Mouse (Mus musculus) lung, adult 2 months (tissue): ENCODE measurements around the gene Otub2. TPM values are rescaled to one million over a fixed set of nuclear protein-coding genes. Genes with fewer than 3 reads are reported as not detected.

Experiments
- DNase-seq: peaks from one replicate; pipeline ENCODE4 v3.0.0; 2022
- H3K4me1 ChIP-seq: fragments of 200-500 bp; 2 replicates; pipeline ENCODE4 v1.6.1; 2011; ENCODE audit warnings: low read length; ENCODE audit not compliant: control insufficient read depth, insufficient read depth
- H3K4me3 ChIP-seq: fragments of 200-500 bp; replicated peaks from 2 replicates; pipeline ENCODE3; 2011; ENCODE audit warnings: low read depth, mild to moderate bottlenecking, control low read depth, low read length; ENCODE audit errors: extremely low read depth
- CTCF ChIP-seq: fragments of 200-500 bp; IDR thresholded peaks from 2 replicates; pipeline ENCODE4 v1.5.1; 2011; ENCODE audit warnings: mild to moderate bottlenecking, low read length, control low read depth; ENCODE audit not compliant: insufficient read depth
- POLR2A ChIP-seq: fragments of 200-500 bp; IDR thresholded peaks from 2 replicates; pipeline ENCODE4 v1.6.1; 2011; ENCODE audit warnings: low read depth, mild to moderate bottlenecking, control low read depth, low read length, borderline replicate concordance; ENCODE audit errors: extremely low read depth
- WGBS: fragments of 180-500 bp; shearing (Covaris S2); methylation state at CpG from one replicate; pipeline ENCODE4 v1.1.7; 2018; 5-methylcytosine and 5-hydroxymethylcytosine counted together
- polyA plus RNA-seq: library from polyadenylated mRNA; depleted of rRNA; stranded (reverse); fragments of >200 nt; gene quantifications from 2 replicates; pipeline ENCODE4 v1.2.3, GENCODE M21; 2012

Otub2 gene
- polyA plus RNA-seq, 1 experiment: 10.4 TPM

DNA sequence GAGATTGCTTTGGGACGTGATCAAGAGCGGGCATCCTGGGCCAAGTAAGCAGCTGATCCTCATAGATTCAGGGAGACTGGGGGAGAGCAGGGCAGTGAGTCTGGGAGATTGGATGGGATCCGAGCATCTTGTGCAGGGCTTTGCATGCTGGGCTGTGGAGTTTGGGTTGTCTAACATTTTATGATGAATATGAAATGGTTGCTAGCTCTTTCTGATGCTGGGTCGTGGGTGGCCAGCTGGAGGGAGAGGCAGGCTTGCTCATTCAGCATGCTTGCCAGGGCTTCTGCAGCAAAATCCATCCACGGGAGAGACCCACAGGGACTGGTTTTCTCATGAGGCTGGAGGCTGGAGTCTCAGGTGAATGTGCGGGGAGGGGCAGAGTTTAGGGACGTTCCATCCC, 2.6 kb downstream of the Otub2 start:
- no peak for TF ChIP-seq POLR2A
- TF ChIP-seq CTCF: no peak
- H3K4me1 ChIP-seq: no peaks in the 10 kb centered on the region; the same call in none of the 2 replicates
- DNase-seq: no peak
- H3K4me3 ChIP-seq: no peak overlapping the region
- 52% methylated on average over 7 of the region's 7 CpGs for WGBS

DNA sequence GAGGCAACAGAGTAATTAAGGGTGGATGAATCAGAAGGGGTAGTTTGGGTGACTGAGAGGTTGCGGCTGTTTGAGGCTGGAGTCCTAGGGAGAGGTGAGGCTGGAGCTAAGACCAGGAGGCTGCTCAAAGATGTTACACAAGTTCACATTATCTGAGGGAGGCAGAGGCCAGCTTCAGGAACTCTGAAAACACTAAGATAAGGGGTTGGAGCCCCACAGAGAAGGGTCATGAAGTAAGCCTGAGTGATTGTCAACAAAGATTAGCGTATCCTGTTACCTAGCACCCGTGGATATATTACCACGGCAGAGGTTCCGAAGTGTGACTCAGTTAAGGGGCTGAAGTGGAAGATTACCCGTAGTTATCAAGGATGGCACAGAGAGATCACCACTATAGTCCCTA, 5.0 kb downstream of the Otub2 start:
- H3K4me3 ChIP-seq: no peak overlapping the region
- no peaks in the 10 kb centered on the region; the same call in none of the 2 replicates for H3K4me1 ChIP-seq
- DNase-seq: no peak
- TF ChIP-seq POLR2A: no peak
- no peak for TF ChIP-seq CTCF
- 46% methylated on average over 6 of the region's 6 CpGs for WGBS

DNA sequence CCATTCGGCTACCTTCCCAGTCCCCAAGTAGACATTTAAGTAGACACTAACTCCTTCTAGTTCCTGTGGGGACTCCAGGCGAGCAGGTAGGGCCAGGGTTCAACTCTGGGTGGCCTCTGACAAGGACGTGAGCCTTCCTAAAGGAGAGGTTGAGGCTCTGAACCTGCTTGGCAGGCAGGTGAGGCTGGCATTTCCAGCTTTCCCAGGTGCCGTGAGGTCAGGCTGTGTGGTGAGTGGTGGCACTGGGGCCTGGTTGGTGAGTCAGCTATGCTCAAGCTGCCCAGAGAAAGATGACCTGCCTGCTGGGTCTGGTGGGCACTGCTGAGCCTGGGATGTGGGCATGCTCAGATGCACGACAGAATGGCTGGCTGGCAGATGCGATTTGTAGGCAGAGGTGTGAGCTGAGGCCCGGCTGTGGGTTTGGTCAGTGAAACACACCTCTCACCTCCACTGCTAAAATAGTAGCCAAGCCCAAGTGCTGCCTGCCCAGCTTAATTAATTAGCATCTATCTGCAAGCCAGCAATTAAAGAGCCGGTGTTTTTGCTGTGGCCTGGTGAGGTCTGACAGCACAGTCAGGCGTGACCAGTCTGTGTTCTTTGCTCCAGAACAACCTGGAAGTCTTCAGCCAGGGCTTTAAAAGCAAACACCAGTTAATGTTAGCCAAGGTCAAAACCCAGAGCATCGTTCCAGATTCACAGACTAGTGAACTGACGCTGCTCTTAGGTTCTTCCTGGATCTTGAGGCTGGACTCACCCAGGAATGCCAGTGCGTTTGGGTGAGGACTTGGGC, 7.2 kb downstream of the Otub2 start:
- TF ChIP-seq POLR2A (no peak), CTCF (no peak)
- H3K4me3 ChIP-seq: no peak overlapping the region
- DNase-seq: no peak
- H3K4me1 ChIP-seq: no peaks in the 10 kb centered on the region
- WGBS: 58% methylated on average over 12 of the region's 12 CpGs

DNA sequence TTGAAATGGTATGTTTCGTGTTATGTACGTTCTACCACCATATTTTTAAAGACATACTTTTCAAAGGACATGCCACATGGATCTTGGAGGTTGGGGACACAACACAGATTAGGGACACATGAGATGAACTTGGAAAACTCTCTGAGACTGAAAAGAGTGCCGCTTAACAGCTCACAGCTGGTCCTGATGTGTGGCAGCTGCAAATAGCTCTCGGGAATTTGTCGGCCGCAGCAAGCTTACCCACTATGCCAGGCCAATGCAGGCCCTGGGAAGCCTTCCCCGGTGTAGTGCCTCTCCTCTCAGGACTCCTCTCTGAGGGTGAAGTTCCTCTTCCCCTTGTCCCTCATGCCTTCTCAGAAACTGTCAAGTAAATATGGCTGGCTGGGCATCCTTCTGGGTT, 8.3 kb downstream of the Otub2 start:
- no peak for TF ChIP-seq POLR2A
- no peak for TF ChIP-seq CTCF
- 65% methylated on average over 7 of the region's 7 CpGs for WGBS
- Histone ChIP-seq H3K4me3 (no peak overlapping the region), H3K4me1 (no peaks in the 10 kb centered on the region)
- DNase-seq: no peak

DNA sequence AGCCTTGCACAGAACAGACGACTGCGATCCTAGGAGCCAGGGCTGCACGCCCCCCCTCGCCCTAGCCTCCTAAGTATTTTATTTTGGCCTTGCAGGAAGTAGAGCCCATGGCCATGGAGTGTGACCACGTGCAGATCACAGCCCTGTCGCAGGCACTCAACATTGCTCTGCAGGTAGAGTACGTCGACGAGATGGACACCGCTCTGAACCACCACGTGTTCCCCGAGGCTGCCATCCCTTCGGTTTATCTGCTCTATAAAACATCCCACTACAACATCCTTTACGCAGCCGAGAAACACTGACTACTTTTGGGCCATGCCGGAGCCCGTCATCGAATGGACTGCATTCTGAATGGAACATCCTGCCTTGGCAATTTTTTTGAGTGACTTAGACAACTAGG, 15.6 kb downstream of the Otub2 start:
- 86% methylated on average over 18 of the region's 18 CpGs for WGBS

DNA sequence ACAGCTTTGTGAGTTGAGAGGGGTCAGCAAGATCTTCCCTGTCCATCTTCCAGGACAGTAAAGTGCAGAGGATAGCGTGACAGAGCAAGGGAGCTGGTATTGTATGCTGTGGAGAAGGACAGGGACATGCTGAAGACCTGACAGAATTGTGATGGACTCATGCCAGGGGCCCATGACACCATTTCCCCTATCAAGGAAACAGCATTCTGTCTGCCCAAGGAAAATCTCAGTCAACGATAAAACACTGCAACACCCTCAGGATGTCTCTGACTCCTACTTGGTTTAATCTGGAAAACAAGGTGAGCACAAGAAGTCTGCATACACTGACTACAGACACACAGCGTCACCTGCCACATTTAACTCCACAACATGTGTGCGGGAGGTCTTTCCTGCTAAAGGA, 19.2 kb downstream of the Otub2 start, which contains the start of gene 9330161L09Rik:
9330161L09Rik (minus strand) TSS at position 101 of the 400 bp plus-strand sequence.
- Histone ChIP-seq H3K4me1 (no peaks in the 10 kb centered on the region), H3K4me3 (no peak within 1 kb of the TSS)
- 81% methylated on average over 4 of the region's 4 CpGs for WGBS
- no peak for DNase-seq
- TF ChIP-seq CTCF (no peak), POLR2A (no peak)

More for the DNA sequence above, 15.6 kb downstream of the Otub2 start:
- no peak for TF ChIP-seq CTCF
- no peak for TF ChIP-seq POLR2A
- Histone ChIP-seq H3K4me3 (no peak overlapping the region), H3K4me1 (no peaks in the 10 kb centered on the region)
- DNase-seq: no peak

DNA sequence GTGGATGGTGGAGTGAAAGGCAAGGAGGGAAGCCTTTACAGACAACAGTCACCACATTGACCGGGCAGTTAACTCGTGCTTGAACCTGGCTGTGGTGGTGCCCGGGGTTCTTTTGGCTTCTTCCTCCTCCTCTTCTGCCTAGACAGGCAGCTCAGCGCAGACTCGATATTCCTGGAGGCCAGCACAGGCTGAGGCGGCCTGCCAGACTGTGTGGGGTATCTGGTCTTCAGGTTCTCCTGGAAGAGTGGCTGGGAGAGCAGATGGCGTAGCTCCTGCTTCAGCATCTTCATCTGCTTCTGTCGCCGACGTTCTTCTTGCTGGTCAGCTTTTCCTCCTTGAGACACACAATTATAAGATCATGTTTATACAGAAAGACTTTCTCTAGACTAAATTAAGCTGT, 19.7 kb downstream of the Otub2 start:
- TF ChIP-seq POLR2A (no peak), CTCF (no peak)
- WGBS: 92% methylated on average over 10 of the region's 10 CpGs
- Histone ChIP-seq H3K4me3 (no peak overlapping the region), H3K4me1 (no peaks in the 10 kb centered on the region)
- no peak for DNase-seq

DNA sequence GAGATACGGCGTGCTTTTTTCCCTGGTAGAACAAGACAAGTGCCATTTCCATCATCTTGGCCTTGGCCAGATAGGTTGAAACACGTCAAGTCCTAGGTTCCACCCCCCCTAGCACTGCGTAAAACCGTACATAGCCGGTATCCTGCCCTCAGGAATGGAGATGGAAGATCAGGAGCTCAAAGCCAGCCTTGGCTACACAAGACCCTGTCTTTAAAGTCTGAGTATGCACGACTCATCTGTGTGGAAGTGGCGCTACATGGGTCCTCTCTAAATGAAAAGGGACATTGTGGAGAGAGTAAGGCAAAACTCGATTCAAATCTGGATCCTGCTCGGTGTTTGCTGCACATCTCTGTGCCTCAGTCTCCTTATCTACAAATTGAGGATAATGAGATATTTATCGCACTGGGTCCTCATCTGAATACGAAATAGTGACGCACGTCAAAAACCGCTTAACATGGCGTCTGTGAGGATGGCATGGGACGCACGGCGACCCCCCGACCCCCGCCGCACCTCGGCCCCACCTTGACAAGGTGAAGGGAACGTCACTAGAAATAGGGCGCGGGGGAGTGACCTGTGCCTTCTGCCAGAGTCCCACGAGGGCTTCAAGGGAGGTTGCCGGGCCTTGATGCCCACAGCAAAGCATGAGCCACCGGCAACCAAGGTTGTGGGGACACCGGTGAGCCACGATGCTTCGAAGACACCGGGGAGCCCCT, 36.7 kb downstream of the Otub2 start:
- WGBS: 7% methylated on average over 33 of the region's 33 CpGs
- TF ChIP-seq POLR2A: no peak
- no peak for TF ChIP-seq CTCF
- peaks cover 16% of the 10 kb centered on the region for H3K4me1 ChIP-seq
- DNase-seq: no peak
- peak overlapping the region; percentile 94 for H3K4me3 ChIP-seq

DNA sequence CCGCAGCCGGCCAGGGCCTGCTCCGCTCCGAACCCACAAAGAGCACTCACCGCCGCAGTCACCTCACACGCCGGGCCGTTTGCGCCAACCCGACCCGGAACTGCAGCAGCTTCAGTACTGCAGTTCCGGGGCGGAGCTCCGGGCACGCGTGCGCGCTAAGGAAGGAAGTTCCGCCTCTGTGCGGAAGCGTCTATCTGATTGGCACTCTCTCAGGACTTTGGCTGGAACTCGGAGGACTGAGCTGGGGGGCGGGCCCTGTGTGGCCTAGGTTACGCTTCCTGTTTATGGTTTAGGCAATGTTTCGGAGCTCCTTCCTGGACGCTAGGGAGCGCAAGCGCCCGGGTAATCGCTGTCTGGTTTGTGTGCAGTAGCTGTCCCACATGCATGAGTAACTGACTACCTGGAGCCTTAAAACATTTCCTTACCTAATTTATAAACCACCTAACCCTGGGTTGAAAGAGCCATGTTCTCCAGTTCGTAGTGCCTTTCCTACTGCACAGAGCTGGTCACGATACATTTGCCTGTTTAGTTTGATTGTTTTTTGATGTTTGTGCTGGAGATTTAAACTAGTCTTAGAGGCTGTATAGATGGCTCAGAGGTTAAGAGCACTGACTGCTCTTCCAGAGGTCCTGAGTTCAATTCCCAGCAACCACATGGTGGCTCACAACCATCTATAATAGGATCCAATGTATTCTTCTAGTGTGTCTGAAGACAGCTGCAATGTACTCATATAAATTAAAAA, 37.4 kb downstream of the Otub2 start, which contains the start of gene Ddx24:
Ddx24 (minus strand) TSS at position 102 of the 742 bp plus-strand sequence.
- Histone ChIP-seq H3K4me3 (peak within 1 kb of the TSS; percentile 94), H3K4me1 (peaks cover 16% of the 10 kb centered on the region)
- DNase-seq: peak; percentile 97
- 1% methylated on average over 33 of the region's 33 CpGs for WGBS
- TF ChIP-seq POLR2A: peak; percentile 71; the same call in 1 of the 2 replicates
- TF ChIP-seq CTCF: peak; percentile 95

DNA sequence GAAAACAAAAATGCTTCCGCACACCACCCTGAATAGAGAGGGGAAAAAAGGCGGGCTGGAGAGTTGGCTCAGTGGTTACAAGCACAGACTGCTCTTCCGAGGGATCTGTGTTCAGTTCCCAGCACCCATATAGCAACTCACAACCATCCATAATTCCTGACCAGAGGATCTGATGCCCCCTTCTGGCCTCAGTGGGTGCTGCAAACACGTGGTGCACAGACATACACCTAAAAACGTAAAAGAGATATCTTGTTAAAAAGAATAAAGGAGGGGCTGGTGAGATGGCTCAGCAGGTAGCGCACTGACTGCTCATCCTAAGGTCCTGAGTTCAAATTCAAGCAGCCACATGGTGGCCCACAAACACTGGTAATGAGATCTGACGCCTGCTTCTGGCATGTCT, 38.2 kb downstream of the Otub2 start:
- Histone ChIP-seq H3K4me3 (no peak overlapping the region), H3K4me1 (peaks cover 16% of the 10 kb centered on the region)
- TF ChIP-seq POLR2A (no peak), CTCF (no peak)
- WGBS: 92% methylated on average over 7 of the region's 7 CpGs
- DNase-seq: no peak
